Mouse (Mus musculus) forebrain, embryonic 14.5 days (tissue): ENCODE measurements at regions not wholly inside any gene's neighbourhood (a gene's known extent, or its start where the extent isn't known, plus 50 kb on each side); places are given as distances from the start of the nearest gene placed in this dataset.
A peak's percentile ranks its signal among the peaks of the same experiment; 100 is the strongest.

Experiments
- ATAC-seq: fragments of 200-750 bp; cut with Nextera tagmentation; 2 replicates; pipeline ENCODE4 v1.8.0; 2017; ENCODE audit warnings: mild to moderate bottlenecking, moderate library complexity
- DNase-seq: peaks from one replicate; pipeline ENCODE4 v3.0.0-alpha.2; 2015; ENCODE audit warnings: low spot score
- H3K27ac ChIP-seq: fragments of 300-500 bp; sonication (generic); 2 replicates; pipeline ENCODE4 v1.5.1; 2014; ENCODE audit warnings: low read depth, mild to moderate bottlenecking, control low read depth, low read length, moderate library complexity
- H3K27me3 ChIP-seq: fragments of 300-500 bp; sonication (generic); replicated peaks from 2 replicates; pipeline ENCODE4 v1.6.1; 2014; ENCODE audit warnings: low read length, control low read depth, mixed read lengths; ENCODE audit not compliant: control insufficient read depth, insufficient read depth
- H3K36me3 ChIP-seq: fragments of 300-500 bp; sonication (generic); 2 replicates; pipeline ENCODE4 v1.6.1; 2014; ENCODE audit warnings: low read length, control low read depth; ENCODE audit not compliant: control insufficient read depth, insufficient read depth
- H3K4me1 ChIP-seq: fragments of 300-500 bp; sonication (generic); 2 replicates; pipeline ENCODE4 v1.6.1; 2014; ENCODE audit warnings: antibody characterized with exemption, low read length, control low read depth; ENCODE audit not compliant: control insufficient read depth, insufficient read depth
- H3K4me2 ChIP-seq: fragments of 300-500 bp; sonication (generic); 2 replicates; pipeline ENCODE4 v1.6.1; 2014; ENCODE audit warnings: mild to moderate bottlenecking, control low read depth, low read length
- H3K4me3 ChIP-seq: fragments of 300-500 bp; sonication (generic); 2 replicates; pipeline ENCODE4 v1.5.1; 2014; ENCODE audit warnings: low read depth, low read length, control low read depth
- H3K9ac ChIP-seq: fragments of 300-500 bp; sonication (generic); 2 replicates; pipeline ENCODE4 v1.6.1; 2014; ENCODE audit warnings: mild to moderate bottlenecking, low read length, control low read depth, moderate library complexity
- H3K9me3 ChIP-seq: fragments of 300-500 bp; sonication (generic); replicated peaks from 2 replicates; pipeline ENCODE4 v1.6.1; 2016; ENCODE audit warnings: low read length, control low read depth, mixed read lengths; ENCODE audit not compliant: control insufficient read depth
- WGBS: fragments of 180-500 bp; shearing (Covaris S2); extraction: QIAGEN DNeasy Blood & Tissue Kit; methylation state at CpG from one replicate; pipeline ENCODE4 v1.1.7; 2014; 5-methylcytosine and 5-hydroxymethylcytosine counted together

DNA sequence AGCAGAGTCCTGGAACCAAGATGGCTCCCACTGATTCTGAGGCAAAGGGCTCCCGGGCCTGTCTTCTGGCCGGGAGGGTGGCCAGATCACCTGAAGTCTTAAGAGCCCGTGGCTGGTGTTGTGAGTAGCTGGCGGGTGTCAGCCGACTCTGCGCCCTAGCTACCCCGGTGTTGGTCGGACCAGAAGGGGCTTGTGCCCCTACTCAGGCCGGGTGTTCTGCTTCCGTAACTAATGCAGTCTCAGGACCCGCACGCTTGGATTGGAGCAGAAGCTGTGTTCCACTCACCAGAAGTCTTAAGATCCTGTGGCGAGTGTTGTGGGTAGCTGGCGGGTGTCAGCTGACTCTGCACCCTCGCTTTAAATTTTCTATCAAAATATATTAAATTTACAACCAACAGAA lies 1285.3 kb upstream of the Cdh9 start:
- H3K9ac ChIP-seq, result no peak overlapping the region
- 91% methylated on average over 15 of the region's 15 CpGs for WGBS

GRCm38 (mm10) chr15:15477702-15478101 lies 1250.9 kb upstream of the Cdh9 start:
- no peak for DNase-seq

More for the DNA sequence above, 1285.3 kb upstream of the Cdh9 start:
- Histone ChIP-seq H3K27ac (no peak overlapping the region), H3K9me3 (no peaks in the 10 kb centered on the region), H3K36me3 (no peaks in the 10 kb centered on the region), H3K4me2 (no peak overlapping the region), H3K4me1 (no peaks in the 10 kb centered on the region), H3K27me3 (no peaks in the 10 kb centered on the region), H3K4me3 (no peak overlapping the region)
- DNase-seq (no peak), ATAC-seq (no peak)

GRCm38 (mm10) chr15:15500276-15500675 lies 1228.3 kb upstream of the Cdh9 start:
- H3K4me2 ChIP-seq, result no peak overlapping the region
- no peaks in the 10 kb centered on the region for H3K27me3 ChIP-seq
- WGBS, result 87% methylated on average over 4 of the region's 4 CpGs
- ATAC-seq (no peak), DNase-seq (no peak)
- H3K4me1 ChIP-seq, result no peaks in the 10 kb centered on the region
- no peaks in the 10 kb centered on the region for H3K36me3 ChIP-seq
- H3K9me3 ChIP-seq, result no peaks in the 10 kb centered on the region
- no peak overlapping the region for H3K27ac ChIP-seq
- H3K9ac ChIP-seq, result no peak overlapping the region
- no peak overlapping the region for H3K4me3 ChIP-seq

More at GRCm38 (mm10) chr15:15477702-15478101, 1250.9 kb upstream of the Cdh9 start:
- ATAC-seq, result no peak
- 84% methylated on average over 2 of the region's 2 CpGs for WGBS
- Histone ChIP-seq H3K27ac (no peak overlapping the region), H3K36me3 (no peaks in the 10 kb centered on the region), H3K4me2 (no peak overlapping the region), H3K9ac (no peak overlapping the region), H3K4me1 (no peaks in the 10 kb centered on the region), H3K27me3 (no peaks in the 10 kb centered on the region), H3K9me3 (no peaks in the 10 kb centered on the region), H3K4me3 (no peak overlapping the region)

GRCm38 (mm10) chr15:15538944-15539343 lies 1189.6 kb upstream of the Cdh9 start:
- DNase-seq, result no peak
- Histone ChIP-seq H3K27me3 (no peaks in the 10 kb centered on the region), H3K4me1 (no peaks in the 10 kb centered on the region), H3K9ac (no peak overlapping the region), H3K9me3 (no peaks in the 10 kb centered on the region), H3K4me3 (no peak overlapping the region), H3K4me2 (no peak overlapping the region), H3K36me3 (no peaks in the 10 kb centered on the region), H3K27ac (no peak overlapping the region)
- no peak for ATAC-seq
- 73% methylated on average over 1 of the region's 1 CpGs for WGBS

DNA sequence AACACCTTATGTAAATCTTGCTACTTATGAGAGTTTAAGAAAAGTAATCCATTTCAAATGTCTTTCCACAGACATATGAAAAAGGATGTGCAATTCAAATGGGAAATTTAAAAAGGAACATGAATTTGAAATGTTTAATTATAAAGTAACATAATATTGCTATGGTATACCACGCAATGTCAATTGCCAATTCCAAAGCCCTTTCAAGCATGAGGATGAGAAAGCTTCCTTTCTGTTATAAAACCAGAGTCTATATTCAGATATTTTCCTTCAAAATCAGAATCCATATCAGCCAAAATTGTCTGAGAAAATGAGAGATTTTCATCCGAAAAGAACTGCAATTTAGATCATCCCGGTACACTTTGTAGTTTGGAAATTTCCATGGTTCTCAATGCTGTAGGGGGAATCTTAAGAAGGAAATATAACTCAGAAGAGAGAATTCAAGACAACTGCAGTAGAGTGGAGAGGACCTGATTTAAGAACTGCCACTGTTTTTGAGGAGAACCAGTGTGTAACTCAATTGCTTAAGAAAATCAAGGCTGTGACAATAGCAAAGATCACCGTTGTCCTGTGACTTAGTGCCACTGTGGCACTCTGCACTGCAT lies 1169.3 kb upstream of the Cdh9 start:
- H3K9ac ChIP-seq, result no peak overlapping the region
- H3K4me3 ChIP-seq, result no peak overlapping the region
- ATAC-seq, result no peak
- H3K27ac ChIP-seq, result no peak overlapping the region
- no peaks in the 10 kb centered on the region for H3K27me3 ChIP-seq
- H3K36me3 ChIP-seq, result no peaks in the 10 kb centered on the region
- WGBS, result 93% methylated on average over 4 of the region's 4 CpGs
- no peaks in the 10 kb centered on the region for H3K4me1 ChIP-seq
- no peaks in the 10 kb centered on the region for H3K9me3 ChIP-seq
- H3K4me2 ChIP-seq, result no peak overlapping the region
- DNase-seq, result no peak

- Histone ChIP-seq H3K27me3 (no peaks in the 10 kb centered on the region), H3K27ac (no peak overlapping the region), H3K4me1 (no peaks in the 10 kb centered on the region), H3K4me2 (no peak overlapping the region), H3K9me3 (no peaks in the 10 kb centered on the region), H3K4me3 (no peak overlapping the region), H3K36me3 (no peaks in the 10 kb centered on the region), H3K9ac (no peak overlapping the region)
- ATAC-seq (no peak), DNase-seq (no peak)
- 94% methylated on average over 2 of the region's 2 CpGs for WGBS
These were observed 1146.2 kb upstream of the Cdh9 start for GRCm38 (mm10) chr15:15582300-15582880.

DNA sequence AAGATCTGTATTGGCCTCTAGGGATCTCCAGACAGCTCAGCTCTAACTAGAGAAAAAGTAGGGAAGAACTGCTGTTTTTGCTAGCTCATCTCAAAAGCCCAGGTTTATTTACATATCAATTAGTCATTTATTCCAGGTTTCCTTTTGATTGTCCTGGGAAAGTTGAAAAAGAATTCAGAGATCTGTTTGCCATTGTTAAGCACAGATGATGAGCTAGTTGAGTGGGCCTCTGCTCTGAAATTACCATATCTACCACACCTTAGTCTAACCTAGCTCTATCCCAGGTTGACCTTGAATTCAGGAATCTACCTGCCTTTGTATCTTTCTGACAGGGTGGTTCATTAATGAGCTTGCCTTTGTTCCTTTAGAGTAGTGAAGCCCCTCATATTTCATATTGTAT lies 1110.6 kb upstream of the Cdh9 start:
- ATAC-seq, result no peak
- no peaks in the 10 kb centered on the region for H3K36me3 ChIP-seq
- H3K9me3 ChIP-seq, result no peaks in the 10 kb centered on the region

GRCm38 (mm10) chr15:15629304-15629703 lies 1099.3 kb upstream of the Cdh9 start:
- H3K27ac ChIP-seq, result no peak overlapping the region
- no peak overlapping the region for H3K4me2 ChIP-seq
- no peak overlapping the region for H3K9ac ChIP-seq
- DNase-seq (peak; percentile 61), ATAC-seq (peak; percentile 67; the same call in 1 of the 2 replicates)
- H3K4me3 ChIP-seq, result no peak overlapping the region
- no peaks in the 10 kb centered on the region for H3K4me1 ChIP-seq
- H3K27me3 ChIP-seq, result no peaks in the 10 kb centered on the region
- H3K36me3 ChIP-seq, result no peaks in the 10 kb centered on the region
- 73% methylated on average over 2 of the region's 2 CpGs for WGBS
- no peaks in the 10 kb centered on the region for H3K9me3 ChIP-seq

More for the DNA sequence above, 1110.6 kb upstream of the Cdh9 start:
- DNase-seq, result no peak
- Histone ChIP-seq H3K4me3 (no peak overlapping the region), H3K27me3 (no peaks in the 10 kb centered on the region), H3K27ac (no peak overlapping the region), H3K4me1 (no peaks in the 10 kb centered on the region), H3K4me2 (no peak overlapping the region), H3K9ac (no peak overlapping the region)

DNA sequence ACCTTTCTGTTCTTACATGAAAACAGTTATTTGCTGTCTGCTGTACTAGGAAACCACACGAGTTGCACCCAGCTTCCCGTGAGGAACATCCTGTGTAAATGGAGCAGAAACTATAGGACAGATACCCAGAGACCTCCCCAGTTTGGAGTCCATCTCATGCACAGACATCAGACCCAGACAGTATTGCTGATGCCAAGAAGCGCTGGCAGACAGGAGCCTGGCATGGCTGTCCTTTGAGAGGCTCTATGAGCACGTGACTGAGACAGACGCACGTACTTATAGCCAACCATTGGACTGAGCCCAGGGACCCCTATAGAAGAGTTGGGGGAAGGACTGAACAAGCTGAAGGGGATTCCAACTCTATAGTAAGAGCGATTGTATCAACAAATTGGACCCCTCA lies 1098.3 kb upstream of the Cdh9 start:
- Histone ChIP-seq H3K4me2 (no peak overlapping the region), H3K4me1 (no peaks in the 10 kb centered on the region), H3K36me3 (no peaks in the 10 kb centered on the region), H3K9ac (no peak overlapping the region), H3K27me3 (no peaks in the 10 kb centered on the region), H3K9me3 (no peaks in the 10 kb centered on the region), H3K4me3 (no peak overlapping the region), H3K27ac (no peak overlapping the region)
- ATAC-seq (no peak; the same call in 1 of the 2 replicates), DNase-seq (no peak)
- WGBS, result 82% methylated on average over 7 of the region's 7 CpGs
